Mouse (Mus musculus): ENCODE measurements around the gene Adarb2.

Gene Adarb2

GRCm38 (mm10) chr13:8369868-8370387 is 167.3 kb downstream of the Adarb2 start:
- DNase-seq (ENCODE audit: low spot score) = no peak

- DNase-seq (ENCODE audit: low spot score) = no peak
These were observed 185.9 kb downstream of the Adarb2 start for GRCm38 (mm10) chr13:8388541-8388940.

- no peak for DNase-seq (ENCODE audit: low spot score)
These were observed 197.8 kb downstream of the Adarb2 start for GRCm38 (mm10) chr13:8400265-8401041.

GRCm38 (mm10) chr13:8402324-8402873 is 199.7 kb downstream of the Adarb2 start:
- DNase-seq (ENCODE audit: low spot score) = no peak

- DNase-seq (ENCODE audit: low spot score) = no peak
These were observed 203.4 kb downstream of the Adarb2 start for GRCm38 (mm10) chr13:8406020-8406419.

GRCm38 (mm10) chr13:8410353-8411318 is 208.0 kb downstream of the Adarb2 start:
- DNase-seq (ENCODE audit: low spot score) = no peak

- no peak for DNase-seq (ENCODE audit: low spot score)
These were observed 221.5 kb downstream of the Adarb2 start for GRCm38 (mm10) chr13:8424019-8424719.

- no peak for DNase-seq (ENCODE audit: low spot score)
These were observed 236.6 kb downstream of the Adarb2 start for GRCm38 (mm10) chr13:8439188-8439835.

GRCm38 (mm10) chr13:8445415-8445814 is 242.7 kb downstream of the Adarb2 start:
- DNase-seq (ENCODE audit: low spot score) = no peak

- no peak for DNase-seq (ENCODE audit: low spot score)
These were observed 245.7 kb downstream of the Adarb2 start for GRCm38 (mm10) chr13:8448192-8448879.

GRCm38 (mm10) chr13:8451581-8451980 is 248.9 kb downstream of the Adarb2 start:
- DNase-seq (ENCODE audit: low spot score) = no peak

GRCm38 (mm10) chr13:8456886-8457285 is 254.2 kb downstream of the Adarb2 start:
- DNase-seq (ENCODE audit: low spot score) = no peak

GRCm38 (mm10) chr13:8457831-8458230 is 255.2 kb downstream of the Adarb2 start:
- DNase-seq (ENCODE audit: low spot score) = no peak

GRCm38 (mm10) chr13:8467591-8468366 is 265.1 kb downstream of the Adarb2 start:
- DNase-seq (ENCODE audit: low spot score) = no peak

GRCm38 (mm10) chr13:8476237-8476636 is 273.6 kb downstream of the Adarb2 start:
- DNase-seq (ENCODE audit: low spot score) = no peak

- DNase-seq (ENCODE audit: low spot score) = no peak
These were observed 276.1 kb downstream of the Adarb2 start for GRCm38 (mm10) chr13:8478731-8479130.

- DNase-seq (ENCODE audit: low spot score) = no peak
These were observed 277.3 kb downstream of the Adarb2 start for GRCm38 (mm10) chr13:8479970-8480369.

GRCm38 (mm10) chr13:8481347-8481746 is 278.7 kb downstream of the Adarb2 start:
- DNase-seq (ENCODE audit: low spot score) = no peak

- DNase-seq (ENCODE audit: low spot score) = no peak
These were observed 282.1 kb downstream of the Adarb2 start for GRCm38 (mm10) chr13:8484592-8485272.

Data from urinary bladder, postnatal 10 days (tissue).